Mouse (Mus musculus) thymus, adult 2 months (tissue): ENCODE data around the gene Csmd2. TPM values are rescaled to one million over a fixed set of nuclear protein-coding genes. Genes with fewer than 3 reads are reported as not detected.

Experiments used
- DNase-seq: peaks from one replicate; pipeline ENCODE4 v3.0.0; 2021
- H3K27ac ChIP-seq: fragments of 200-500 bp; 2 replicates; pipeline ENCODE4 v1.5.1; 2012; ENCODE audit warnings: low read length, control low read depth; ENCODE audit not compliant: control insufficient read depth, insufficient read depth
- H3K27me3 ChIP-seq: fragments of 200-500 bp; 2 replicates; pipeline ENCODE4 v1.6.1; 2012; ENCODE audit warnings: mild to moderate bottlenecking, low read length, moderate library complexity, mixed read lengths; ENCODE audit not compliant: control insufficient read depth, insufficient read depth
- H3K36me3 ChIP-seq: fragments of 200-500 bp; 2 replicates; pipeline ENCODE4 v1.6.1; 2012; ENCODE audit warnings: mild to moderate bottlenecking, low read length, moderate library complexity; ENCODE audit not compliant: control insufficient read depth, insufficient read depth
- H3K4me1 ChIP-seq: fragments of 200-500 bp; replicated peaks from 2 replicates; pipeline ENCODE4 v1.6.1; 2012; ENCODE audit warnings: low read length; ENCODE audit not compliant: control insufficient read depth, insufficient read depth
- H3K4me3 ChIP-seq: fragments of 200-500 bp; 2 replicates; pipeline ENCODE4 v1.5.1; 2012; ENCODE audit warnings: mild to moderate bottlenecking, low read length, control low read depth, moderate library complexity; ENCODE audit not compliant: control insufficient read depth, insufficient read depth
- CTCF ChIP-seq: fragments of 200-500 bp; IDR thresholded peaks from 2 replicates; pipeline ENCODE4 v1.5.1; 2012; ENCODE audit warnings: mild to moderate bottlenecking, control low read depth, low read length, moderate library complexity, borderline replicate concordance; ENCODE audit not compliant: control insufficient read depth, poor library complexity, insufficient read depth; ENCODE audit errors: extremely low read depth
- POLR2A ChIP-seq: fragments of 200-500 bp; IDR thresholded peaks from 2 replicates; pipeline ENCODE4 v1.6.1; 2012; ENCODE audit warnings: mild to moderate bottlenecking, low read length, control low read depth, moderate library complexity; ENCODE audit not compliant: control insufficient read depth, poor library complexity, insufficient read depth; ENCODE audit errors: extremely low read depth
- WGBS: fragments of 180-500 bp; shearing (Covaris S2); methylation state at CpG from one replicate; pipeline ENCODE4 v1.1.7; 2018; 5-methylcytosine and 5-hydroxymethylcytosine counted together
- polyA plus RNA-seq: library from polyadenylated mRNA; depleted of rRNA; stranded (reverse); fragments of >200 nt; gene quantifications from 2 replicates; pipeline ENCODE4 v1.2.3, GENCODE M21; 2012

The Csmd2 gene
- polyA plus RNA-seq, 1 experiment: 0.50 TPM

GRCm38 (mm10) chr4:128327421-128327820, 339.8 kb downstream of the Csmd2 start:
- Histone ChIP-seq H3K27ac (no peak overlapping the region), H3K4me3 (no peak overlapping the region), H3K36me3 (no peaks in the 10 kb centered on the region), H3K27me3 (no peaks in the 10 kb centered on the region), H3K4me1 (no peaks in the 10 kb centered on the region)
- WGBS: 89% methylated on average over 6 of the region's 6 CpGs
- no peak for DNase-seq
- TF ChIP-seq POLR2A (no peak), CTCF (no peak)

GRCm38 (mm10) chr4:128330519-128330918, 342.9 kb downstream of the Csmd2 start:
- no peak overlapping the region for H3K27ac ChIP-seq
- no peaks in the 10 kb centered on the region for H3K27me3 ChIP-seq
- no peaks in the 10 kb centered on the region for H3K4me1 ChIP-seq
- no peak for TF ChIP-seq POLR2A
- TF ChIP-seq CTCF: no peak
- H3K36me3 ChIP-seq: no peaks in the 10 kb centered on the region
- 53% methylated on average over 9 of the region's 9 CpGs for WGBS
- no peak for DNase-seq
- no peak overlapping the region for H3K4me3 ChIP-seq

- Histone ChIP-seq H3K27ac (no peak overlapping the region), H3K4me3 (no peak overlapping the region), H3K36me3 (no peaks in the 10 kb centered on the region), H3K27me3 (no peaks in the 10 kb centered on the region), H3K4me1 (no peaks in the 10 kb centered on the region)
- no peak for TF ChIP-seq CTCF
- 84% methylated on average over 7 of the region's 7 CpGs for WGBS
- no peak for DNase-seq
Measured at GRCm38 (mm10) chr4:128340457-128340856, 352.8 kb downstream of the Csmd2 start.

- H3K27ac ChIP-seq: no peak overlapping the region
- no peak for TF ChIP-seq CTCF
- no peak for TF ChIP-seq POLR2A
Measured at GRCm38 (mm10) chr4:128341315-128341714, 353.7 kb downstream of the Csmd2 start.

GRCm38 (mm10) chr4:128342208-128342607, 354.6 kb downstream of the Csmd2 start:
- no peak for TF ChIP-seq POLR2A
- TF ChIP-seq CTCF: no peak
- Histone ChIP-seq H3K27me3 (no peaks in the 10 kb centered on the region), H3K36me3 (no peaks in the 10 kb centered on the region), H3K4me3 (no peak overlapping the region), H3K27ac (no peak overlapping the region), H3K4me1 (no peaks in the 10 kb centered on the region)
- WGBS: 31% methylated on average over 1 of the region's 1 CpGs
- DNase-seq: no peak

More at GRCm38 (mm10) chr4:128341315-128341714, 353.7 kb downstream of the Csmd2 start:
- no peaks in the 10 kb centered on the region for H3K36me3 ChIP-seq
- DNase-seq: no peak
- WGBS: 56% methylated on average over 7 of the region's 7 CpGs
- H3K27me3 ChIP-seq: no peaks in the 10 kb centered on the region
- no peaks in the 10 kb centered on the region for H3K4me1 ChIP-seq
- H3K4me3 ChIP-seq: no peak overlapping the region

- H3K4me3 ChIP-seq: no peak overlapping the region
- no peak overlapping the region for H3K27ac ChIP-seq
- no peak for TF ChIP-seq CTCF
- no peak for TF ChIP-seq POLR2A
- DNase-seq: no peak
- WGBS: 93% methylated on average over 11 of the region's 11 CpGs
- no peaks in the 10 kb centered on the region for H3K27me3 ChIP-seq
- H3K36me3 ChIP-seq: no peaks in the 10 kb centered on the region
- H3K4me1 ChIP-seq: no peaks in the 10 kb centered on the region
Measured at GRCm38 (mm10) chr4:128358751-128359150, 371.1 kb downstream of the Csmd2 start.

- no peak for DNase-seq
- 67% methylated on average over 4 of the region's 4 CpGs for WGBS
- TF ChIP-seq POLR2A: no peak
- no peak for TF ChIP-seq CTCF
- no peaks in the 10 kb centered on the region for H3K27me3 ChIP-seq
- no peak overlapping the region for H3K27ac ChIP-seq
- no peak overlapping the region for H3K4me3 ChIP-seq
- H3K4me1 ChIP-seq: no peaks in the 10 kb centered on the region
- no peaks in the 10 kb centered on the region for H3K36me3 ChIP-seq
Measured at GRCm38 (mm10) chr4:128365851-128366250, 378.2 kb downstream of the Csmd2 start.
